Mouse (Mus musculus): Measurements from ENCODE around the gene Col4a3.

- TF ChIP-seq CTCF (IDR thresholded peaks at IDR 0.05; ENCODE audit: extremely low read depth, insufficient read length, insufficient replicate concordance, low read depth, low read length) (no peak), POLR2A (IDR thresholded peaks at IDR 0.05; ENCODE audit: low read depth, low read length) (no peak)
Measured at GRCm38 (mm10) chr1:82596864-82597596, 10.3 kb downstream of the Col4a3 start.
